Mouse (Mus musculus) embryonic facial prominence, embryonic 12.5 days (tissue): ENCODE results near the gene Lypd4. TPM values are rescaled to one million over a fixed set of nuclear protein-coding genes. Genes with fewer than 3 reads are reported as not detected.
"Not testable (repeated sequence)": the region's sequence is repeated elsewhere in the genome, so short reads cannot be mapped to it uniquely, and the experiment has no call there.

Source experiments
- ATAC-seq: fragments of 200-750 bp; cut with Nextera tagmentation; 2 replicates; pipeline ENCODE4 v1.8.0; 2017; ENCODE audit not compliant: insufficient number of reproducible peaks, insufficient read depth, low FRiP score, low TSS enrichment
- H3K27ac ChIP-seq: fragments of 300-500 bp; sonication (generic); 2 replicates; pipeline ENCODE4 v1.5.1; 2016; ENCODE audit warnings: mild to moderate bottlenecking
- H3K27me3 ChIP-seq: fragments of 300-500 bp; sonication (generic); 2 replicates; pipeline ENCODE4 v1.6.1; 2016; ENCODE audit warnings: mild to moderate bottlenecking, moderate library complexity
- H3K36me3 ChIP-seq: fragments of 300-500 bp; sonication (generic); 2 replicates; pipeline ENCODE4 v1.6.1; 2016; ENCODE audit warnings: mild to moderate bottlenecking
- H3K4me1 ChIP-seq: fragments of 300-500 bp; sonication (generic); 2 replicates; pipeline ENCODE4 v1.6.1; 2016
- H3K4me2 ChIP-seq: fragments of 300-500 bp; sonication (generic); replicated peaks from 2 replicates; pipeline ENCODE4 v1.6.1; 2016; ENCODE audit warnings: mild to moderate bottlenecking, moderate library complexity
- H3K4me3 ChIP-seq: fragments of 300-500 bp; sonication (generic); 2 replicates; pipeline ENCODE4 v1.5.1; 2016; ENCODE audit warnings: mild to moderate bottlenecking
- H3K9ac ChIP-seq: fragments of 300-500 bp; sonication (generic); 2 replicates; pipeline ENCODE4 v1.6.1; 2016; ENCODE audit warnings: mild to moderate bottlenecking, moderate library complexity
- H3K9me3 ChIP-seq: fragments of 300-500 bp; sonication (generic); 2 replicates; pipeline ENCODE4 v1.6.1; 2016; ENCODE audit warnings: mild to moderate bottlenecking, moderate library complexity
- WGBS: fragments of 180-500 bp; shearing (Covaris S2); methylation state at CpG from one replicate; pipeline ENCODE4 v1.1.7; 2016; 5-methylcytosine and 5-hydroxymethylcytosine counted together
- polyA plus RNA-seq: library from polyadenylated mRNA; unstranded; fragments of >200 nt; fragmentation: Nextera tagmentation; extraction: Ambion mirVana; gene quantifications from 2 replicates; pipeline ENCODE4 v1.2.1, GENCODE M21; 2016

Gene Lypd4
- polyA plus RNA-seq, 1 experiment from 2014 or later = not detected

GRCm38 (mm10) chr7:24844144-24844543, 25.6 kb downstream of the Lypd4 start:
- H3K27me3 ChIP-seq = no peaks in the 10 kb centered on the region
- no peak for ATAC-seq
- no peaks in the 10 kb centered on the region for H3K9me3 ChIP-seq
- H3K4me3 ChIP-seq = no peak overlapping the region
- no peak overlapping the region for H3K27ac ChIP-seq
- WGBS = 28% methylated on average over 5 of the region's 5 CpGs
- H3K36me3 ChIP-seq = no peaks in the 10 kb centered on the region
- H3K4me2 ChIP-seq = no peak overlapping the region
- H3K9ac ChIP-seq = no peak overlapping the region
- H3K4me1 ChIP-seq = no peaks in the 10 kb centered on the region

GRCm38 (mm10) chr7:24841009-24841408, 28.7 kb downstream of the Lypd4 start:
- Histone ChIP-seq H3K4me3 (no peak overlapping the region), H3K36me3 (no peaks in the 10 kb centered on the region), H3K27ac (no peak overlapping the region), H3K27me3 (no peaks in the 10 kb centered on the region), H3K4me2 (no peak overlapping the region), H3K4me1 (no peaks in the 10 kb centered on the region), H3K9me3 (no peaks in the 10 kb centered on the region), H3K9ac (no peak overlapping the region)
- 83% methylated on average over 4 of the region's 4 CpGs for WGBS
- ATAC-seq = no peak

GRCm38 (mm10) chr7:24840331-24840730, 29.4 kb downstream of the Lypd4 start:
- H3K4me3 ChIP-seq = no peak overlapping the region
- no peaks in the 10 kb centered on the region for H3K36me3 ChIP-seq
- H3K27ac ChIP-seq = no peak overlapping the region
- H3K9ac ChIP-seq = no peak overlapping the region
- no peak overlapping the region for H3K4me2 ChIP-seq
- no peaks in the 10 kb centered on the region for H3K9me3 ChIP-seq
- 44% methylated on average over 3 of the region's 3 CpGs for WGBS
- no peaks in the 10 kb centered on the region for H3K4me1 ChIP-seq
- no peak for ATAC-seq
- H3K27me3 ChIP-seq = no peaks in the 10 kb centered on the region

GRCm38 (mm10) chr7:24839410-24839808, 30.3 kb downstream of the Lypd4 start:
- no peaks in the 10 kb centered on the region for H3K9me3 ChIP-seq
- no peak overlapping the region for H3K27ac ChIP-seq
- H3K4me1 ChIP-seq = no peaks in the 10 kb centered on the region
- ATAC-seq = no peak
- no peak overlapping the region for H3K4me2 ChIP-seq
- no peaks in the 10 kb centered on the region for H3K36me3 ChIP-seq
- H3K27me3 ChIP-seq = no peaks in the 10 kb centered on the region
- H3K9ac ChIP-seq = no peak overlapping the region
- WGBS = 70% methylated on average over 8 of the region's 8 CpGs
- no peak overlapping the region for H3K4me3 ChIP-seq

- H3K27me3 ChIP-seq, H3K9me3 ChIP-seq, H3K4me1 ChIP-seq, H3K4me3 ChIP-seq, H3K27ac ChIP-seq, H3K36me3 ChIP-seq, ATAC-seq, H3K4me2 ChIP-seq, H3K9ac ChIP-seq: not testable (repeated sequence)
- 61% methylated on average over 11 of the region's 13 CpGs for WGBS
These were observed 30.9 kb downstream of the Lypd4 start for GRCm38 (mm10) chr7:24838732-24839409.

- no peaks in the 10 kb centered on the region for H3K4me1 ChIP-seq
These were observed 42.6 kb downstream of the Lypd4 start for GRCm38 (mm10) chr7:24827181-24827580.

GRCm38 (mm10) chr7:24824452-24824851, 45.3 kb downstream of the Lypd4 start:
- no peak overlapping the region for H3K9ac ChIP-seq
- H3K9me3 ChIP-seq = no peaks in the 10 kb centered on the region
- ATAC-seq = no peak
- no peak overlapping the region for H3K4me3 ChIP-seq
- H3K27me3 ChIP-seq = no peaks in the 10 kb centered on the region
- no peak overlapping the region for H3K27ac ChIP-seq
- WGBS = 76% methylated on average over 7 of the region's 7 CpGs
- no peaks in the 10 kb centered on the region for H3K4me1 ChIP-seq
- H3K36me3 ChIP-seq = no peaks in the 10 kb centered on the region
- no peak overlapping the region for H3K4me2 ChIP-seq

More at GRCm38 (mm10) chr7:24827181-24827580, 42.6 kb downstream of the Lypd4 start:
- Histone ChIP-seq H3K27me3 (no peaks in the 10 kb centered on the region), H3K9me3 (no peaks in the 10 kb centered on the region), H3K9ac (no peak overlapping the region), H3K27ac (no peak overlapping the region), H3K36me3 (no peaks in the 10 kb centered on the region), H3K4me2 (no peak overlapping the region), H3K4me3 (no peak overlapping the region)
- WGBS = 92% methylated on average over 4 of the region's 4 CpGs
- ATAC-seq = no peak

- no peak for ATAC-seq
- WGBS = 5% methylated on average over 3 of the region's 3 CpGs
These were observed 52.2 kb downstream of the Lypd4 start for GRCm38 (mm10) chr7:24817502-24817901.

More at GRCm38 (mm10) chr7:24817502-24817901, 52.2 kb downstream of the Lypd4 start:
- Histone ChIP-seq H3K9me3 (no peaks in the 10 kb centered on the region), H3K9ac (no peak overlapping the region), H3K27ac (no peak overlapping the region), H3K27me3 (peaks cover 2% of the 10 kb centered on the region; the same call in 1 of the 2 replicates), H3K4me3 (no peak overlapping the region), H3K4me1 (no peaks in the 10 kb centered on the region), H3K4me2 (no peak overlapping the region), H3K36me3 (no peaks in the 10 kb centered on the region)

Other genes with a start within 250 kb of the Lypd4 start
- 2.8 and 3.5 TPM in 2 replicates for gene Lypd3, start 233.4 kb downstream of the Lypd4 start, polyA plus RNA-seq
- gene Tex101, start 193.3 kb downstream of the Lypd4 start, polyA plus RNA-seq = not detected in 2 replicates
- not detected in 2 replicates for gene BC049730, start 160.7 kb downstream of the Lypd4 start, polyA plus RNA-seq
- gene Gm4763, start 143.0 kb downstream of the Lypd4 start, polyA plus RNA-seq = not detected in 2 replicates
- gene Cd177, start 109.6 kb downstream of the Lypd4 start, polyA plus RNA-seq = 0.37 and 0.96 TPM in 2 replicates
- gene Ceacam10, start 92.7 kb downstream of the Lypd4 start, polyA plus RNA-seq = 0.38 TPM in 1 of 2 replicates, not detected in the other
- gene Gm9844, start 7.7 kb downstream of the Lypd4 start, polyA plus RNA-seq = 17.9 and 21.4 TPM in 2 replicates
- not detected in 2 replicates for gene Dmrtc2, start 116 bp upstream of the Lypd4 start, polyA plus RNA-seq
- gene Rps19, start 14.4 kb upstream of the Lypd4 start, polyA plus RNA-seq = 2,196 and 2,318 TPM in 2 replicates
- gene Cd79a, start 27.4 kb upstream of the Lypd4 start, polyA plus RNA-seq = 0.26 and 0.61 TPM in 2 replicates
- 114 and 120 TPM in 2 replicates for gene Arhgef1, start 33.0 kb upstream of the Lypd4 start, polyA plus RNA-seq
- gene Gm4881, start 74.6 kb upstream of the Lypd4 start, polyA plus RNA-seq = not detected in 2 replicates
- 106 and 116 TPM in 2 replicates for gene Rabac1, start 102.8 kb upstream of the Lypd4 start, polyA plus RNA-seq
- gene Atp1a3, start 136.0 kb upstream of the Lypd4 start, polyA plus RNA-seq = 3.8 and 7.4 TPM in 2 replicates
- gene Grik5, start 202.4 kb upstream of the Lypd4 start, polyA plus RNA-seq = 12.4 and 13.1 TPM in 2 replicates
- gene Zfp574, start 202.6 kb upstream of the Lypd4 start, polyA plus RNA-seq = 38.8 and 41.5 TPM in 2 replicates